Mouse (Mus musculus) B cell, adult 2 months (primary cell): ENCODE results near the gene Ifnar1.

Experiments
- DNase-seq, 2 experiments: peaks; one replicate each; pipeline ENCODE4 v3.0.0; 2022

The Ifnar1 gene

DNA sequence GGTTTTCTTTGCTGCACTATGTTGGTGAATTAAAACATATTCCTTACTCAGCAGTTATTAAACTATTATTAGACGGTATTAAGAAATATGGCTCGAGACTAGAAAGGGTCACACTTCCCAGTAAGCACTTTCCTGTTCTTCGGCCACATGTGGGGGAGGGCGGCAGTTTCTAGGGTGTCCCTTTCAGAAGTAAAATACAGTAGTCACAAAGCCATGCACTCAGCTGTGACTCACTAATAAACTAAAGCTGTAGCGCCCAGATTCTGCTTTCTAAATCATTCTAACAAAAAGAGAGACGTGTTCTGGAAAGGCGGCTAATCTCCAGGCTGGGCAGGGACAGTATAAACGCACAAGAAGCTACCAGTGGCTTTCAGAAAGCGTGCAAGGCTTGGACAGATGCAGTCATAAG lies 23.3 kb upstream of the Ifnar1 start:
- no peak for DNase-seq

DNA sequence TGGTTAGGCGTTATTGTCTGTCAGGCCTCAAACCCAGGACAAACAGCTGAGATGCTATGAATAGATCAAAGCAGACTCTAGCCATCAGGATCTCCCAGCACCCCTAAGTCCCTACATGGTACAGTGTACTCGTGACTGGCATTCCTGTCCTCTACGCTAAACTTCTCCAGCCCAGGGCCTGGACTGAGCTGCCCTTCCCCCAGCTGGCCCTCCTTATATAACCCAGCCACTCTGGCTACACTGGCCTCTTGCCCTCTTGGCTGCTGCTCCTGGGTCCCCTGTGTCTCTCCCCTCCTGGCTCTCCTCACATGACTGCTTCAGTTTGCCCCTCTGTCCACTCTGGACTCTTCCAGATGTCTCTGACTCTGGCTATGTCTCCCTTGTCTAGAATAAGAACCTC lies 22.4 kb upstream of the Ifnar1 start:
- no peak for DNase-seq

DNA sequence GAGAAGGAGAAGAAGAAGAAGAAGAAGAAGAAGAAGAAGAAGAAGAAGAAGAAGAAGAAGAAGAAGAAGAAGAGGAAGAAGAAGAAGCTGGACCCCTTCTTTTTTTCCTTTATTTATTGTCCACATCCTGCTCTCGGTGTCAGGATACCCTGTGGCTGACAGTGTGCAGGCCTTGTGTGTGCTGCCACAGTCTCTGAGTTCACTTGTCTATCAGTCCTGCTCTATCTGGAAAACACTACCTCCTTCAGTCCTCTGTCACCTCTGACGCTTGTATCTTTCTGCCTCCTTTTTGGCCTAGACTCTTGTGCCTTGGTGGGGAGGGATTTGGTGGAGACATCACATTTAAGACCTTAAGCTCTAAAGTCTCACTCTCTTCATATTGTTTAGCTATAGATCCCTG lies 21.6 kb upstream of the Ifnar1 start:
- no peak for DNase-seq

DNA sequence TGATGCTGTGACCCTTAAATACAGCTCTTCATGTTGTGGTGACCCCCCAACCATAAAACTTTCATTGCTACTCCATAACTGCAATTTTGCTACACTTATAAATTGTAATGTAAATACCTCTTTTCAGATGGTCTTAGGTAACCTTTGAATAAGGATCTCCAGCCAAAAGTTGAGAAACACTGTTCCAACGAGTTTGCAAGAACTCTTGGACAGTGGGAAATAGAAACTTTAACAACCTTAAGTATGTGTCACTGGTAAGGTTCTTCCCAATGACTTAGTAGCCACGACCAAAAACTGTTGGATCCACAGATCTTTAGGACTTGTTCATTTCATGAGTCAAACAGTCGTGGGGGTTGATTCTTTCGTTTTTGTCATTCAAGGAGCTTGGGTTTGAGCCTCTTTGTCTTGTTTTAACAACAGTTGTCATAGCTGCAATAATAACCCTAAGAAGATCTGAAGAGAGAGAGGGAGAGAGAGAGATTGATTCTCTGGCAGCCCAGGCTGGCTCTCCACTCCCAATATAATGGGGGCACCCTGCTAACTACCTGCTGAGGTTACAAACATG lies 21.1 kb upstream of the Ifnar1 start:
- no peak for DNase-seq

DNA sequence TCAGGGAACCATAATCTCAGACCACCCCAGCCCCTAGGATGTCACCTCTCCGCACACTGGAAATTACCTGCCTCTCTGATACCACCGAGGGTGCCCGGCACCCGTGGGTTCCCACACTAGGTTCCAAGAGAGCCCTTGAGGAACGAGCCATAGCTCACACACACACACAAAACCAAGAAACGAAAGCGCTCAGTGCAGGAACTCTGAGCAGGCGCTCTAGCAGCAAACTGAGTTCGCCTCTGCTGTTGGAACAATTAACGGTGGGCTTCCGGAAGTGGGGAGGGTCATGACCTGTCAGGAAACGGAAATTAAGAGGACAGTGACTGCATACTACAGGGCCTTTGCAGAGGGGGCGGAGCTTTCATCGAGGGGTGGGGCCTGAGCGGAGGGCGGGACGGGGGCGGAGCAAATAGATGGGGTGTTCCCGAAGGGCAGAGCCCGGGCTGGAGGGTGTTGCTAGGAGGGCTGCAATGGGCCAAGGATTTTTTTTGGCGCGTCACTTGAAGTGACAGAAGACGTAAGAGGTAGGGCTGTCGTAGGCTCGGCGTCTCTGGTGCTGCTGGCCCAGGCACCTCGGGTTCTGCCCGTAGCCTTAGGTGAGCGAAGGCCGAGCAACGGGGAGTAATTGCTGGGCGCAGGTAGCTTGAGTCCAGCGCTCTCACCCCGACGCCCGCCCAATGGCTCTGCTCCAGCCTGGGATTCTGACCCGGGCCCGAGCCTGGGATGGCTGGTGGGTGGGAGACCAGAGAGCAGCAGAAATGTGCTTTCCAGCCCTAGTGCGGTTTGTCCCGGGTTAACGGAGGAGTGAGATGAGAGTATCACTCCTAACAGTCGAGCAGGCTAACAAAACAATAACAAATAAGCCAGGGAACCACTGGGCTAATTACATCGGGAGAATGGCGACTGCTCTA lies 20.2 kb upstream of the Ifnar1 start:
- DNase-seq: peak; percentile 90 to 91

DNA sequence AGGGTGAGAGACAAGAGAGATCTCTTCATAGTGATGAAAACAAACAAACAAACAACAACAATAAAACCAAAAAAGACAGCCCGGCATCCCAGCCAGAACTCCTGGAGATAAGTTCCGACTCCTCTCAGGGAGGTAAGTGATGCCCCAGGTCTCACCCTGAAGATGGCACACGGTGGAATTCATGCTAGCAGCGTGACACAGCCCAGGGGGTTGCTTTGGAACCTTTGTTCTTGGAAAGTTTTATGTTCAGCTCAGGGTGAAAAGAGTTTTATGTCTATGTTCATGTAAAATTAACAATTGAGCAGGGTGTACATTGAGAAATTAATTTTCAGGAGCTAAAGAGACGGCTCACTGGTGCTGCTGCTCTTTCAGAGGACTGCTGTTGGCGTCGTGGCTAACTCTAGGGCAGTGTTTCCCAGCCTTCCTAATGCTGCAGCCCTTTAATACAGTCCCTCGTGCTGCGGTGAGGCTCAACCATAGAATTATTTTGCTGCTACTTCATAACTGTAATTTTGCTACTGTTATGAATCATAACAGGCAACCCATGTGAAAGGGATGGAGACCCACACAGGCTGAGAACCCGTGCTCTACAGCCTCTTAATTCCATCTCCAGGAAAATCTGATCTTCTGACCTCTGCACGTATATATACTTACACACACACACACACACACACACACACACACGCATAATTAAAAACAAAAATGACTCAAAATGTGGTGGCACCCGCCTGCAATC lies 19.4 kb upstream of the Ifnar1 start:
- no peak for DNase-seq

DNA sequence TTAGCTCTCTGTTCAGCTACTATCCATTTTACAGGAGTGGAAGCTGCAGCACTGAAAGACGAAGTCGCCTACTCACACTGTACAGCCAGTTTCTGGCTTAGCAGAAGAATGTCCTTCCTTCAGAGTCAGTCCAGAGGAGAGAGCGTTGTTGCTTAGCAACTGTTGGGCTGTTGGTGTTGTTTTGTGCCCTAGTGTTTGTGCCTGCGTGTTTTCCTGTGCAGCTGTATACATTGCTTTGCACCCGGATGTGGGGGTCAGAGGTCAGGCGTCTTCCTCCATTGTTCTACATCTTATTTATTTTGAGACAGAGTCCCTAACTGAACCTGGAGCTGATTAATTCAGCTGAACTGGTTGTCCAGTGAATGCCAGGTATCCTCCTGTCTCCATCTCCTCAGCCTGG lies 18.5 kb upstream of the Ifnar1 start:
- DNase-seq: no peak

DNA sequence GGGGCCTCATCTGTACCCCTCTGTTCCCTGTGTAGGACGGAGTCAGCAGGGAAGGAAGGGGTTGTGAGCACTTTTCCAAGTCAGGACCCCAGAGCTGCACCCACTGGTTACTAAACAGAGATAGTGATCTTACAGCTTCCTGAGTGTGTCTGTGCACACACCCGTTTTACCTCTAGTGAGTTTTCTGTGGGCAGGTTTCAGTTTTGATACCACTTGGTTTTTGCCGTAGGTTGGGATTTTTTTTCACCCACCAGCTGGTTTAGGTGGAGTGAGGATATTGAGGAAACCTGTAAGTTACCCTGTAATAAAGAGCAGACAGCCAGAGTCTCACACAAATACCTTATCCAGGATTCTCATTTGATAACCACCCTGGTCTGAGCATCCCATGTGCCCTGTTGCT lies 14.6 kb upstream of the Ifnar1 start:
- DNase-seq: no peak

DNA sequence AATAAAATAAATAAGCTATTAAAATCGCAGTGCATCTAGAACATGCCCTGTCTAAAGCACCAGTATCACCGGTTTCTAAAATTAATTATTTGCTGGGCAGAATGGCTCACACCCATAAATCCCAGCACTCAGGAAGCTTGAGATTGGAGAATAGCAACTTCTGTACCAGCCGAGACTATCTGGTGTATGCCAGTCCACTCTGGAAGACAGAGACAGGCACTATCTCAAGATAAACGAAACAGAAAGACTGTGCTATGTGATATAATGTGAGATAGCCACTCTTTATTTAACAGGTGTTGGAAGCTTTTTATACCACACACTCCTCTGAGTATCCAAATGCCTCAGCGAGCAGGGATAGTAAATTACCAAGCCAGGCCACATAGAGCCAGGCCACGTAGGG lies 13.6 kb upstream of the Ifnar1 start:
- DNase-seq: no peak

DNA sequence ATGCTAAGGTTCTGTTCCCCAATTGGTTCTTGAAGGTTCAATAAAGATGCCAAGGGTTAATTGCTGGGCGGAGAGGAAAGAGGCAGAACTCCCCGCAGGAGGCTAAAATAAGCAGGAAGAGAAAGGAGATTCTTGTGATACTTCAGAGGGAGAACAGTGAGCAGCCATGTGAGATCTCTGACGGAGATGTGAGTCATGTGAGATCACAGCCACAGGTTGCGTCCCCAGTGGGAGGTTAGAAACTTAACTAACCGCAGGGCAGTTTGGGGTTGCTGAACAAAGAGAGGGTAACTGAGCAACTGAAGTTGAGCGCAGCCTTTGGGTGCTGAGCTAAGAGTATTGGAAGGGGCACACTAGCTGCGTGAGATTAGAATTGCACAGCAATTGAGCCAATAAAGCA lies 9.3 kb upstream of the Ifnar1 start:
- DNase-seq: peak; percentile 65 to 72

DNA sequence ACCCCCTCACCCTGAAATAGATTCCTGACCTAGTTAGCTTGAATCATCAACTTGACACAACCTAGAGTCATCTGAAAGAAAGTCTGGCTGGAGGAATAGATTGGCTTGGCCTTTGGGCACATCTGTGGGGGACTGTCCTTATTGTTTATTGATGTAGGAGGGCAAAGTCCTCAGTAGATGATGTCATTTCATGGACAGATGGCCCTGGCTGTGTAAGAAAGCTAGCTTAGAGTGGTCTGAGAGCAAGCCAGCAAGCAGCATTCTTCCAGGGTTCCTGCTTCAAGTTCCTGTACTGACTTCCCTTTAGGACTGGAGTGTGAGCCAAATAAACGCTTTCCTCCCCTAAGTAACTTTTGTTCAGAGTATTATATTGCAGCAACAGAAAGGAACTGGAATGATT lies 7.0 kb upstream of the Ifnar1 start:
- DNase-seq: no peak

DNA sequence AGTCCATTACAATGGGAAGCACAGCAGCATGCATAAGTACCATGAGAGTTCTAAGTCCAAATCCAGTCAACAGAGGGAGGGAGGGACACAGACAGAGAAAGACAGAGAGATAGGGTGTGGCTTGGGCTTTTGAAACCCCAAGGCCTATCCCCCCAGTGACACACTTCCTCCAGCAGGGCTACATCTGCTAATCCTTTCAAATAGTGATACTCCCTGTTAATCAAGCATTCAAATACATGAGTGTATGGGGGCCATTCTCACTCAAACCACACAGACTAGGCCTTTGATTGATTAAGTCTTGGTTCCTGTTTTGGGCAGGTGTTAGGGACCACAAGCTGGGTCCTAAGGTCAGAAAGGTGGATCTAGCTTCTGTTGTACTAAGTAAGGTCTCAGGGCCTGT lies 4.5 kb upstream of the Ifnar1 start:
- peak; percentile 68 to 75 for DNase-seq

DNA sequence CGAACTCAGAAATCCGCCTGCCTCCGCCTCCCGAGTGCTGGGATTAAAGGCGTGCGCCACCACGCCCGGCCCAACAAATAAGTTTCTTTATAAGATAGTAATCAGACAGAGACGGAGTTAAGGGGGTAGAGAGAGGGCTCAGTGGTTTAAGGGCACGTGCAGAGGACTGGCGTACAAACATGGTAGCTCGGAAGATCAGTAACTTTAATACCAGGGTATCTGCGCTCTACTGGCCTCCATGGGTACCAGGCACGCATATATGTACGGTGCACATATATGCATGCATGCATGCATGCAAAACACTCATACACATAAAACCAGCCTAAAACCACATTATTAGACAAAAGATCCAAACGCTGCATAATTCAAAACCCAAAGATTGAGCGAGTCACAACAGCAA lies 651 bp upstream of the Ifnar1 start:
- DNase-seq: peak in 1 of 2 experiments; percentile 47

DNA sequence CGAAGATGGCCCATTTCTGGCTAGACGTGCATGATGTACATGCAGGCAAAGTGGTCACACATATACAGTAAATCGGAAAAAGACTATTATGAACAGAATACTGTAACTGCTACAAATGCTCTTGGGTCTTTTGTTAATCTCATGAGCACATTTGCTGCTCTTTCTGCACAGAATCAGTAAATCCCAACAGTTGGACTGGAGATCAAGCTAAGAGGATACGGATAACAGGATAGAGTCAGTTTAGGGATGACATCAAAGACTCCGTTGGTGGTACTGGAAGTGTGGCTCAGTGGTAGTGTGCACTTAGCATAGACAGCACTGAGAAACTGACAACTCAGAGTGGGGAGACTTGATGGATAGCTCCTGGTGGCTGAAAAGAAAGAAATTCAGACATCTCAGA lies 803 bp downstream of the Ifnar1 start:
- DNase-seq: no peak

DNA sequence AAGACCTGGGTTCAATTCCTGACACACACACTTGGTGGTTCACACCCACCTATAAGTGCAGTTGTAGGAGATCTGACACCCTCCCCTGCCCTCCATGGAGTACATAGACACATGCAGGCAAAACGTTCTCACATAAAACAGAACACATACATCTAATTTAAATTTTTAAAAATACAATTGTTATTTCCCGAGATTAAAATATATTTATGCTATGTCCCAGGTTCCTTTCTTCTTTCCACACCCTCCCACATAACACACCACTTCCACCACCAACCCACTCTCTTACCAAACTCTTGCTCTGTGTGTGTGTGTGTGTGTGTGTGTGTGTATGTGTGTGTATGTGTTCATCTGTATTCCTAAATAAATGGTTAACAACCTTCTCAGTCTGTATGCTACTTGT lies 3.0 kb downstream of the Ifnar1 start:
- no peak for DNase-seq

DNA sequence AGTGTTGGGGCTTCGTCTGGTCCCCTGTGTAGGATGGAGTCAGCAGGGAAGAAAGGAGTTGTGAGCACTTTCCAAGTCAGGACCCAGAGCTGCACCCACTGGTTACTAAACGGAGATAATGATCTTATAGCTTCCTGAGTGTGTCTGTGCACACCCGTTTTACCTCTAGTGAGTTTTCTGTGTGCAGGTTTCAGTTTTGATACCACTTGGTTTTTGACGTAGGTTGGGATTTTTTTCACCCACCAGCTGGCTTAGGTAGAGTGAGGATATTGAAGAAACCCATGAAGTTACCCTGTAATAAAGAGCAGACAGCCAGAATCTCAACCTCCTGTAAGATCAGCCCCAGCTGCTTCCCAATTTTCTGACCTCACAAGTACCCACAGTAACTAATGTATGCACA lies 5.9 kb downstream of the Ifnar1 start:
- no peak for DNase-seq

DNA sequence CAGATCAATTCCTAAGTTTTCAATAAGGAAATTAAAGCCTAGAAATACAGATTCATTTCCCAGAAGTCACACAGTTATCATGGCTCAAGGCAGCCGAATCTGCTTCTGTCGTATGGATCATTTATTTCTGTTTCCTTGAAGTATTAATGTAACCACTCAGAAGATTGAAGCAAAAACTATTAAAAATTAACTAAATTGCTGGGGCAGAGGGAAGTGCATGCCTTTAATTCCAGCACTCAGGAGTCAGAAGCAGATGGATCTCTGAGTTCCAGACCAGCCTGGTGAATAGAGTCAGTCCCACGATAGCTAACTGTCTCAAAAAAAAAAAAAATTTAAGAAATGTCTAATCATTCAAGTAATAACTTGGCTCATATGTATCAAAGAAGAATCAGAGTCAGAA lies 6.4 kb downstream of the Ifnar1 start:
- DNase-seq: no peak

DNA sequence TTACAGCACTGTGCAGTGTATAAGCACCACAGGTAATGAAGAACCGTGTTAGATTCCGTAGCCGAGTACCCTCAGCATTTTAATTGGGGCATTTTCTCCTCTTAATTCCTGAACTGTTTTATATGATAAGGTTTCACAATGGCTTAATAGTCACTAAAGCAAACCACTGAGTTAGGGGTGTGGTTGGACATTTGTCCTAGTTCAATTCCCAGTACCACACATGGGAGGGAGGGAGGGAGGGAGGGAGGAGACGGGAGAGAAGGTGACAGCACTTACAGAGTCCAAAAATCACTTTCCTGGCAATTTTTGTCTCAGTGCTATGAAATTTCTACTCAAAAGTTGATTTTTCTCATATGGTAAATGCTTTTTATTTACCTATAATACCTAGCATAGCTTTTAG lies 10.5 kb downstream of the Ifnar1 start:
- no peak for DNase-seq

DNA sequence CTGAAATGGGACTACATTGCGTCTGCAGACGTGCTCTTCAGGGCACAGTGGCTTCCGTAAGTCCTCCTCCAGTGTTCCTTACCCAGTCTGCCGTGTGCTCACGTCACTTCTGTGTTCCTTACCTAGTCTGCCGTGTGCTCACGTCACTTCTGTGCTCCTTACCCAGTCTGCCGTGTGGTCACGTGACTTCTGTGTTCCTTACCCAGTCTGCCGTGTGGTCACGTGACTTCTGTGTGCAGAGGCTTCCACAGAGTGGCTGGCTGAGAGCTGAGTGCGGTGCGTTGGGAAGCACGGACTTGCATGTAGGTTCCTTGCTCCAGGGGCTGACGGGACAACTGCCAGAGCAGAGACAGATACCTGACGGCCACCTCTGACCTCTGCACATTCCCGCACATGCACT lies 11.2 kb downstream of the Ifnar1 start:
- no peak for DNase-seq

DNA sequence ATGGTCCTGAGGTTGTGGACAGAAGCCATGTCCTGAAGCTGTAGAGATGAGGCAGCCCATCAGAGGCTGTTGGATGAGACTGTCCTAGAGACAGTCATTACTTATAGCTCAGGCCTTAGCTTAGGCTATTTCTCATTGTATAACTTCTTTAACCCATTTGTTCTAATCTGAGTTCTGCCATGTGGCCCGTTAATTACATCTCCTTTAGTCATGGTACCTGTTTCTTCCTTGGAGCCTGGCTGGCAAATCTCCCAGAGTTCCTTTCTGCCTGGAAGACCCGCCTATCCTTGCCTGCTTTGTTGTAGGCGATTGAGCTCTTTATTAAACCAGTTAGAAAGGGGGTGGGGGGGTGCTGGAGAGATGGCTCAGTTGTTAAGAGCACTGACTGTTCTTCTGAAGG lies 11.7 kb downstream of the Ifnar1 start:
- no peak for DNase-seq

DNA sequence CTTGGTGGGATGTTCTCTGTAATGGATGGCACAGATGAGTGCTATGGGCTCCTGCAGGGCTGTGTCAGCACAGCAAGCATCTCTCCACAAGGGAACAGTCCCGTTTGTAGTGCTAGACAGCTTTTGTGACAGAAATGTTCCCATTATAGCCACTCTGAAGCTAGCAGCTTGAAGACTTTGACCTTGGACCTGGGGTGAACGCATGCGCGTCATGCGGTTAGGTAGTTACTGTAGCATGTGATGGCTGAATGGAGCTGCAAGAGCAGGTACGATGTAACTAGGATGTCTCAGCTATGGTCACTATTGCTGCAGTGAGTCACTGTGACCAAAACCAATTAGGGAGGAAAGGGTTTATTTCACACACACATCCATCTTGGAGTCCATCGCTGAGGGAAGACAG lies 13.0 kb downstream of the Ifnar1 start:
- DNase-seq: no peak

DNA sequence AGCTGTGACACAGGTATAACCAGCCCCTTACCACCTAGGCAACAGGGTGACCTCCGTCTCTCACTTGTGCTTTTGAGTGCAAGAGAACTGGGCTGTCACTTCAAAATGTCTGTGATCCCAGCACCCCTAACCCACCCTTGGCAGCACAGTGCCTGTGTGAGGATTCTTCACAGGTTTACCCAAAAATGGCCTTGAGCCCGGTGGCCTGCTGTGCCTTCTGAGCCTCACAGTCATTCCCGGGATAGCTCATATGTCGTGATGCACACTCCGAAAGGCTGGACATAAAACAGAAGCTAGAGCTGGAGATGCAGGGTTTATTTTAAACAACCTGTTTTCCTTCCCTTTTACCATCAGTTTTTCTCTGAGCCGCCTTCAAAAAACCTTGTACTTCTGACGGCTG lies 19.7 kb downstream of the Ifnar1 start:
- DNase-seq: no peak

DNA sequence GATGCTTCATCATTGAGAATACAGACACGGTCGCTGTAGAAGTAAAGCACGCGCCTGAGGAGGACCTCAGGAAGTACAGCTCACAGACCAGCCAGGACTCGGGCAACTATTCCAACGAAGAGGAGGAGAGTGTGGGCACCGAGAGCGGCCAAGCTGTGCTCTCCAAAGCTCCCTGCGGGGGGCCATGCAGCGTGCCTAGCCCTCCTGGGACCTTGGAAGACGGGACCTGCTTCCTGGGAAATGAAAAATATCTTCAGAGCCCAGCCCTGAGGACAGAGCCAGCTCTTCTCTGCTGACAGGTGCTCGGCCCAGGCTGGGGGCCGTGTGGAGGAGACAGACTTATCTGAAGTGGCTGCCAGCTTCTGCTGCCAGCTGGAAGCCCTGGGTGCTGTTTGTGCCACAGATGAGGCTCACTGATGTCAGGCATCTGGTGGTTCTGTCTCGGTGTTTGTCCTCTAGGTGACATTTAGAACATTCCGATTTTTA lies 20.1 kb downstream of the Ifnar1 start:
- DNase-seq: no peak

DNA sequence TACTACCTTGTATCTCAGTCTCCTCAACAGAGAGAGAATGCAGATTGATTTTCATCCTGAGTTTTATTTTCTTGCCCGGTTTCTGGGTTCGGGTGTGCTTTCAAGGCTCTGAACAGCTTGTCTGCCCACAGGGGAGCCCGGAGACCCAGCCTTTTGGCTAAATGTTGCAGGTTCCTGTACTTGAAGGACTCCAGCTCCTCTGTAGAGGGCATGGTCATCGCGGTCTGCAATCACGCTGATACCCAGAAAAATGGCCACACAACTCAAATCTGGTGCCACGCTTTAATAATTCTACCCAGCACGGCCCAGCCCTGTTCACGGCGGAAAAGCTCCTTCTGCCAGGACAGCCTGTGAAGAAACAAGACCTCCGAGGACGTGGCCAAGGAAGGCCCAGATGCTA lies 21.4 kb downstream of the Ifnar1 start:
- DNase-seq: no peak
